Mouse (Mus musculus) lung, adult 2 months (tissue): ENCODE results near the gene Ralb.

ENCODE experiments used
- CTCF ChIP-seq: fragments of 200-500 bp; IDR thresholded peaks from 2 replicates; pipeline ENCODE4 v1.5.1; 2011; ENCODE audit warnings: mild to moderate bottlenecking, low read length, control low read depth; ENCODE audit not compliant: insufficient read depth
- POLR2A ChIP-seq: fragments of 200-500 bp; IDR thresholded peaks from 2 replicates; pipeline ENCODE4 v1.6.1; 2011; ENCODE audit warnings: low read depth, mild to moderate bottlenecking, control low read depth, low read length, borderline replicate concordance; ENCODE audit errors: extremely low read depth

DNA sequence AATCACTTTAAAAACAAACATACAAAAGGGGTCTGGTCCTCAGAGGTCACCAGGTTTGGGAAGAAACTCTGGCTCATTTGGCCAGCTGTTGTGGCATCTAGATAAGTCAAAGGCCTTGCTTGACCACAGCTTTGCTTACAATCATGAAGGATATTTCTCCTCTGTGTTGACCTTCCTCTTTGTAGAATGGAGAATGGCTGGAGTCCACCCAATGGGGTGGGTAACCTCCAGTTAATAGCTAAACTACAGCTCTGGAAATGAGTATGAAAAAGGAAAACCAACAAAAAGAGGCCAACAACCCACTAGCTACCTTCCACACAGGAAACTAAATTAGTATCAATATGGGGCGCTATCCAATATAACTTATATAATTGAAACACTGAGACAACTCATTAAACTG, 47.1 kb upstream of the Ralb start:
- TF ChIP-seq POLR2A (no peak), CTCF (no peak)
